Mouse (Mus musculus): ENCODE data around the gene Idh3a. TPM values are rescaled to one million over a fixed set of nuclear protein-coding genes. Genes with fewer than 3 reads are reported as not detected.

The Idh3a gene
- total and polyA plus RNA-seq, 3 experiments: 160 to 282 (median 205) TPM

GRCm38 (mm10) chr9:54540801-54541200, 45.3 kb upstream of the Idh3a start:
- Histone ChIP-seq H3K36me3 (ENCODE audit: control insufficient read depth in 1 of 2, insufficient read depth in 2 of 2, low read length in 2 of 2) (no peaks in the 10 kb centered on the region), H3K9ac (ENCODE audit: control insufficient read depth, low read depth, low read length, poor library complexity, severe bottlenecking) (no peak overlapping the region), H3K27me3 (ENCODE audit: control insufficient read depth in 1 of 2, insufficient read depth in 2 of 2, low read length in 2 of 2) (peaks cover 0 to under 1% of the 10 kb centered on the region in 2 experiments; a peak in 1 of 4 replicates), H3K4me3 (ENCODE audit: control insufficient read depth in 1 of 2, insufficient read depth in 1 of 2, low read depth in 2 of 2, low read length in 2 of 2) (no peak overlapping the region), H3K27ac (ENCODE audit: control insufficient read depth, low read depth, low read length) (no peak overlapping the region), H3K9me3 (replicated peaks; ENCODE audit: insufficient read depth, low read length) (no peaks in the 10 kb centered on the region), H3K79me2 (ENCODE audit: control insufficient read depth, insufficient read depth, low read length, poor library complexity) (no peaks in the 10 kb centered on the region), H3K4me1 (ENCODE audit: control insufficient read depth in 1 of 2, insufficient read depth in 2 of 2, low read length in 2 of 2) (no peaks in the 10 kb centered on the region)
- TF ChIP-seq ELF1 (IDR thresholded peaks at IDR 0.05; ENCODE audit: low read depth, low read length) (no peak), USF1 (IDR thresholded peaks at IDR 0.05; ENCODE audit: low read depth, low read length) (no peak), JUND (IDR thresholded peaks at IDR 0.05; ENCODE audit: low read depth, low read length) (no peak), MEF2A (IDR thresholded peaks at IDR 0.05; ENCODE audit: extremely low read depth, insufficient replicate concordance, low read depth, low read length, poor library complexity, severe bottlenecking) (no peak), ZMIZ1 (IDR thresholded peaks at IDR 0.05; ENCODE audit: low read depth, low read length) (no peak), HCFC1 (IDR thresholded peaks at IDR 0.05; ENCODE audit: low read depth, low read length) (no peak), MYB (IDR thresholded peaks at IDR 0.05; ENCODE audit: low read depth, low read length) (no peak), KAT2A (conservative IDR thresholded peaks at IDR 0.05; ENCODE audit: low read depth, low read length) (no peak), ETS1 (IDR thresholded peaks at IDR 0.05; ENCODE audit: low read depth, low read length) (no peak), CHD2 (IDR thresholded peaks at IDR 0.05; ENCODE audit: low read length) (no peak), MYC (IDR thresholded peaks at IDR 0.05; ENCODE audit: low read depth, low read length) (no peak), RCOR1 (IDR thresholded peaks at IDR 0.05; ENCODE audit: low read depth, low read length) (no peak), NELFE (IDR thresholded peaks at IDR 0.05; ENCODE audit: low read depth, low read length) (no peak), SIN3A (IDR thresholded peaks at IDR 0.05; ENCODE audit: low read length) (no peak), UBTF (IDR thresholded peaks at IDR 0.05; ENCODE audit: borderline replicate concordance, insufficient read depth, low read depth, low read length) (no peak), CHD1 (IDR thresholded peaks at IDR 0.05; ENCODE audit: low read depth, low read length) (no peak)
- DNase-seq (ENCODE audit: low read depth, low spot score): no peak

GRCm38 (mm10) chr9:54544212-54544953, 41.8 kb upstream of the Idh3a start:
- H3K9me3 ChIP-seq (replicated peaks; ENCODE audit: insufficient read depth, low read length): no peaks in the 10 kb centered on the region
- no peak overlapping the region for H3K9ac ChIP-seq (ENCODE audit: control insufficient read depth, low read depth, low read length, poor library complexity, severe bottlenecking)
- no peaks in the 10 kb centered on the region for H3K27me3 ChIP-seq (ENCODE audit: control insufficient read depth in 1 of 2, insufficient read depth in 2 of 2, low read length in 2 of 2)
- no peak for TF ChIP-seq JUND (IDR thresholded peaks at IDR 0.05; ENCODE audit: low read depth, low read length)
- TF ChIP-seq MAFK (IDR thresholded peaks at IDR 0.05; ENCODE audit: borderline replicate concordance, low read depth, low read length): no peak
- TF ChIP-seq USF1 (IDR thresholded peaks at IDR 0.05; ENCODE audit: low read depth, low read length): no peak
- TF ChIP-seq MAX (IDR thresholded peaks at IDR 0.05; ENCODE audit: low read length): no peak
- TF ChIP-seq SMC3 (IDR thresholded peaks at IDR 0.05; ENCODE audit: low read depth, low read length): no peak
- TF ChIP-seq CHD2 (IDR thresholded peaks at IDR 0.05; ENCODE audit: low read length): no peak
- no peak for TF ChIP-seq GABPA (IDR thresholded peaks at IDR 0.05; ENCODE audit: low read depth, low read length)
- no peak for TF ChIP-seq GATA1 (IDR thresholded peaks at IDR 0.05; ENCODE audit: low read depth, low read length)
- TF ChIP-seq NELFE (IDR thresholded peaks at IDR 0.05; ENCODE audit: low read depth, low read length): no peak
- TF ChIP-seq TBP (IDR thresholded peaks at IDR 0.05; ENCODE audit: low read depth, low read length): no peak
- no peak for TF ChIP-seq UBTF (IDR thresholded peaks at IDR 0.05; ENCODE audit: borderline replicate concordance, insufficient read depth, low read depth, low read length)
- no peak for TF ChIP-seq BHLHE40 (IDR thresholded peaks at IDR 0.05; ENCODE audit: borderline replicate concordance, low read depth, low read length)
- TF ChIP-seq MEF2A (IDR thresholded peaks at IDR 0.05; ENCODE audit: extremely low read depth, insufficient replicate concordance, low read depth, low read length, poor library complexity, severe bottlenecking): no peak
- no peak for TF ChIP-seq RAD21 (IDR thresholded peaks at IDR 0.05; ENCODE audit: low read depth, low read length)
- TF ChIP-seq NRF1 (IDR thresholded peaks at IDR 0.05; ENCODE audit: insufficient read depth, low read depth, low read length, poor library complexity, severe bottlenecking): no peak
- no peak for TF ChIP-seq MAZ (IDR thresholded peaks at IDR 0.05; ENCODE audit: low read depth, low read length)
- TF ChIP-seq E2F4 (IDR thresholded peaks at IDR 0.05; ENCODE audit: borderline replicate concordance, low read depth, low read length): no peak
- no peak for TF ChIP-seq TCF12 (IDR thresholded peaks at IDR 0.05; ENCODE audit: low read depth, low read length)
- no peak for TF ChIP-seq SIN3A (IDR thresholded peaks at IDR 0.05; ENCODE audit: low read length)
- TF ChIP-seq USF2 (IDR thresholded peaks at IDR 0.05; ENCODE audit: borderline replicate concordance in 1 of 2, insufficient read depth in 1 of 2, low read depth in 1 of 2, low read length in 2 of 2): no peak
- peaks cover 2 to 3% of the 10 kb centered on the region in 2 experiments; a peak in 2 of 4 replicates for H3K4me1 ChIP-seq (ENCODE audit: control insufficient read depth in 1 of 2, insufficient read depth in 2 of 2, low read length in 2 of 2)
- no peak overlapping the region for H3K27ac ChIP-seq (ENCODE audit: control insufficient read depth, low read depth, low read length)
- no peak for DNase-seq (ENCODE audit: low read depth, low spot score)
- peaks cover 0 to 3% of the 10 kb centered on the region in 2 experiments; a peak in 1 of 4 replicates for H3K36me3 ChIP-seq (ENCODE audit: control insufficient read depth in 1 of 2, insufficient read depth in 2 of 2, low read length in 2 of 2)
- no peaks in the 10 kb centered on the region for H3K79me2 ChIP-seq (ENCODE audit: control insufficient read depth, insufficient read depth, low read length, poor library complexity)
- no peak overlapping the region for H3K4me3 ChIP-seq (ENCODE audit: control insufficient read depth in 1 of 2, insufficient read depth in 1 of 2, low read depth in 2 of 2, low read length in 2 of 2)

Data from MEL (cell line).